8 mouse cellular contexts compared by ENCODE assay signal in the genomic region with DNA sequence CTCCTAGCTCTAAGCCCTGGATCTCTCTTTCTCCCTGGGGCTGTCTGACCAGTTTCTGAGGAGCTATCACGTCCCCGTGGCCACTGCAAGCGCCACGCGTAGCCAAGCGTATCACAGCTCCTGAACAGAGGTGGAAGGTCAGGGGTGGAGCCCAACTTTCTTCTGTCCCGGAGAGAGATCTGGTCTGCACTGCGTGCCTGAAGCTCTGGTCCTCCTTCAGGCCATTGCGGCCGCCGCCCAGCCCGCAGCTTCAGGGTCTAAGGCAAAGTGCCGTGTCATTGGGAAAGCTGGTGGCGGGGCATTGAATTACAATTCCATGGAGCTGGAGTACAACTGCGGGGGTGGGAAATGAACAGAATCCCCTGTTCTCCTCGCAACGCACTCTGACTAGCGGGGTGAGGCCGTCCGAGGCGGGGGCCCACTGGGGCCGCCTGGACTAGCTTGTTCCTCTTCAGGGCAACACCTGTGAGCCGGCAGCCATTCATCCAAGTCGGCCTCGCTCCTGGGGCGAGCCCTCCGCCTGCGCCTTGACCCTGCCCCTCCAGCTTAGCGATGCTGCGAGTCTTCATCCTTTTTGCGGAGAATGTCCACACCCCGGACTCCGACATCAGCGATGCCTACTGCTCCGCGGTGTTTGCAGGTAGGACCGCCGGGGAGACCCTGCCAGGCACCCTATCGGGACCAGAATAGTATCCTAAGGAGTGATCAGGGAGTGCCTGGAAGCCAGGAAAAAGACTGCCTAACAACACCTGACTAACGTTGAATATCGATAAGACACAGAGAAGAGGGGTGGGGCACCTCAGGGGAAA. TPM values are rescaled to one million over a fixed set of nuclear protein-coding genes. Genes with fewer than 3 reads are reported as not detected.
DNase-seq lines count a peak whose midpoint lies in the region; ATAC-seq and TF ChIP-seq lines count a peak whose summit lies in the region.

A gene (plus strand): TSS at position 228 of the 809 bp plus-strand sequence.

- no peak for TF ChIP-seq EP300 in liver, postnatal 0 days (IDR thresholded peaks at IDR 0.05; ENCODE audit: low read depth)

- no peak within 1 kb of the TSS for H3K27ac ChIP-seq in liver, adult 2 months (replicated peaks; ENCODE audit: insufficient read depth, low read depth, low read length)
- H3K27ac ChIP-seq in cortical plate, adult 2 months (ENCODE audit: insufficient read depth, low read length) = no peak within 1 kb of the TSS
- H3K27ac ChIP-seq in intestine, embryonic 16.5 days (ENCODE audit: low read length) = peak within 1 kb of the TSS; percentile 54; the same call in 1 of the 2 replicates
- H3K27ac ChIP-seq in liver, postnatal 0 days (ENCODE audit: low read depth) = no peak within 1 kb of the TSS

- no peaks in the 10 kb centered on the region for H3K36me3 ChIP-seq in liver, adult 2 months (ENCODE audit: control insufficient read depth, insufficient read depth, low read length)
- H3K36me3 ChIP-seq in intestine, embryonic 16.5 days (ENCODE audit: control insufficient read depth, insufficient read depth, low read length) = no peaks in the 10 kb centered on the region
- no peaks in the 10 kb centered on the region for H3K36me3 ChIP-seq in liver, postnatal 0 days (replicated peaks; ENCODE audit: insufficient read depth, low read length)

- H3K9me3 ChIP-seq in intestine, embryonic 16.5 days (ENCODE audit: control insufficient read depth, low read length) = no peaks in the 10 kb centered on the region
- no peaks in the 10 kb centered on the region for H3K9me3 ChIP-seq in liver, postnatal 0 days (ENCODE audit: low read length)

- H3K27me3 ChIP-seq in liver, adult 2 months (ENCODE audit: control insufficient read depth, insufficient read depth, low read length) = peaks cover 7% of the 10 kb centered on the region; the same call in 1 of the 2 replicates
- no peaks in the 10 kb centered on the region for H3K27me3 ChIP-seq in intestine, embryonic 16.5 days (replicated peaks; ENCODE audit: control insufficient read depth, insufficient read depth, low read length)
- peaks cover 19% of the 10 kb centered on the region for H3K27me3 ChIP-seq in liver, postnatal 0 days (ENCODE audit: insufficient read depth, low read length)

- DNase-seq in liver, adult 2 months (ENCODE audit: extremely low read depth, low read depth, low spot score) = no peak
- DNase-seq in liver = no peak
- peak; percentile 29 for DNase-seq in liver, postnatal 0 days
- peak; percentile 35 for DNase-seq in right cerebral cortex, postnatal 4 days
- DNase-seq in left cerebral cortex, adult 9 months (ENCODE audit: low spot score in 2 of 2) = no peak

- no peaks in the 10 kb centered on the region for H3K4me1 ChIP-seq in liver, adult 2 months (ENCODE audit: control insufficient read depth, insufficient read depth, low read length)
- no peaks in the 10 kb centered on the region; the same call in 1 of the 2 replicates for H3K4me1 ChIP-seq in cortical plate, adult 2 months (ENCODE audit: control insufficient read depth, insufficient read depth, low read length)
- peaks cover 20% of the 10 kb centered on the region for H3K4me1 ChIP-seq in intestine, embryonic 16.5 days (ENCODE audit: control insufficient read depth, insufficient read depth, low read length)
- H3K4me1 ChIP-seq in liver, postnatal 0 days (ENCODE audit: insufficient read depth) = no peaks in the 10 kb centered on the region

- H3K9ac ChIP-seq in liver, adult 2 months (ENCODE audit: low read depth, low read length) = 0 out of 2 replicates have a peak within 1 kb of the TSS, but pooled peaks have one; percentile 6
- H3K9ac ChIP-seq in intestine, embryonic 16.5 days (ENCODE audit: low read depth, low read length) = peak within 1 kb of the TSS; percentile 64
- H3K9ac ChIP-seq in liver, postnatal 0 days (replicated peaks) = no peak within 1 kb of the TSS

- peak within 1 kb of the TSS; percentile 87 for H3K4me2 ChIP-seq in intestine, embryonic 16.5 days (ENCODE audit: low read depth, low read length)
- H3K4me2 ChIP-seq in liver, postnatal 0 days (ENCODE audit: low read depth, low read length) = peak within 1 kb of the TSS; percentile 67

- no peak for TF ChIP-seq POLR2A in liver, adult 2 months (IDR thresholded peaks at IDR 0.05; ENCODE audit: extremely low read depth, insufficient read depth, low read length)
- TF ChIP-seq POLR2A in cortical plate, adult 2 months (IDR thresholded peaks at IDR 0.05; ENCODE audit: extremely low read depth, insufficient read depth, low read length) = no peak

- 5% methylated on average over 41 of the region's 41 CpGs for WGBS in liver, adult 2 months
- WGBS in intestine, embryonic 16.5 days = under 1% methylated on average over 41 of the region's 41 CpGs
- WGBS in liver, postnatal 0 days (ENCODE audit: insufficient replicate concordance) = 1% methylated on average over 41 of the region's 41 CpGs

- TF ChIP-seq CTCF in liver, adult 2 months (IDR thresholded peaks at IDR 0.05; ENCODE audit: low read depth, low read length) = no peak
- no peak for TF ChIP-seq CTCF in cortical plate, adult 2 months (IDR thresholded peaks at IDR 0.05; ENCODE audit: extremely low read depth, insufficient read depth, low read length)
- TF ChIP-seq CTCF in liver, postnatal 0 days (IDR thresholded peaks at IDR 0.05; ENCODE audit: low read depth) = no peak

- ATAC-seq in granulocyte monocyte progenitor cell, adult 5-6 weeks (replicated peaks; ENCODE audit: poor library complexity, severe bottlenecking) = peak; percentile 42
- peak; percentile 69 for ATAC-seq in intestine, embryonic 16.5 days
- no peak for ATAC-seq in liver, postnatal 0 days

- no peaks in the 10 kb centered on the region for H3K79me2 ChIP-seq in liver, adult 2 months (ENCODE audit: control insufficient read depth, insufficient read depth, low read length)

- peak within 1 kb of the TSS; percentile 10; the same call in 1 of the 2 replicates for H3K4me3 ChIP-seq in liver, adult 2 months (ENCODE audit: insufficient read depth, low read depth, low read length)
- H3K4me3 ChIP-seq in cortical plate, adult 2 months (ENCODE audit: insufficient read depth, low read length) = peak within 1 kb of the TSS; percentile 23
- H3K4me3 ChIP-seq in intestine, embryonic 16.5 days (ENCODE audit: low read length) = peak within 1 kb of the TSS; percentile 51
- peak within 1 kb of the TSS; percentile 28 for H3K4me3 ChIP-seq in liver, postnatal 0 days (ENCODE audit: low read depth, low read length)

RNA-seq across cellular contexts. Expression of the gene that starts here (rescaled TPM):
- 2.4 and 4.5 TPM in 2 replicates for total RNA-seq in liver, adult 2 months (2014; rRNA removed)
- 2.8 and 3.3 TPM in 2 replicates for polyA plus RNA-seq in liver, adult 2 months (2012; rRNA removed)
- 3.7 TPM in 2 replicates for polyA plus RNA-seq in cortical plate, adult 2 months (2012; rRNA removed)
- not detected in 2 replicates for total RNA-seq in granulocyte monocyte progenitor cell, adult 5-6 weeks (2014; fragmentation: Nextera tagmentation)
- total RNA-seq in granulocyte monocyte progenitor cell, adult 5-6 weeks (2017) = not detected in 2 replicates
- 5.7 and 6.1 TPM in 2 replicates for polyA plus RNA-seq in intestine, embryonic 16.5 days (2015; fragmentation: Nextera tagmentation; extraction: Ambion mirVana)
- 2.0 and 2.7 TPM in 2 replicates for polyA plus RNA-seq in liver, postnatal 0 days (2015; fragmentation: Nextera tagmentation; extraction: Ambion mirVana)

Comparison
In these comparisons a context has a peak if more than half of its experiments do, and no peak if none do; other contexts are left out.
1. DNase-seq: peak in liver, postnatal 0 days (single experiment) and right cerebral cortex, postnatal 4 days (single experiment); none in liver, adult 2 months (single experiment), liver (single experiment) and left cerebral cortex, adult 9 months (0 of 2).
2. Peak in ATAC-seq in granulocyte monocyte progenitor cell, adult 5-6 weeks; RNA of the gene not detected or under 1 TPM.
3. Peak in every context shown above with its lines, with median percentiles within 50 percentile points of each other: H3K4me3 ChIP-seq.